Mouse (Mus musculus) kidney, postnatal 0 days (tissue): ENCODE measurements around the gene Eno3. TPM values are rescaled to one million over a fixed set of nuclear protein-coding genes. Genes with fewer than 3 reads are reported as not detected.

Source experiments
- ATAC-seq: fragments of 200-750 bp; cut with Nextera tagmentation; replicated peaks from 2 replicates; pipeline ENCODE4 v1.8.0; 2017; ENCODE audit warnings: low read depth, moderate number of reproducible peaks, moderate TSS enrichment, moderate library complexity; ENCODE audit not compliant: low FRiP score
- DNase-seq: peaks from one replicate; pipeline ENCODE4 v3.0.0-alpha.2; 2016; ENCODE audit warnings: low spot score
- H3K27ac ChIP-seq: fragments of 300-500 bp; sonication (generic); 2 replicates; pipeline ENCODE4 v1.5.1; 2014; ENCODE audit warnings: mild to moderate bottlenecking
- H3K27me3 ChIP-seq: fragments of 300-500 bp; sonication (generic); 2 replicates; pipeline ENCODE4 v1.6.1; 2014; ENCODE audit warnings: low read length, mixed read lengths; ENCODE audit not compliant: insufficient read depth
- H3K36me3 ChIP-seq: fragments of 300-500 bp; sonication (generic); 2 replicates; pipeline ENCODE4 v1.6.1; 2014; ENCODE audit warnings: low read length, mixed read lengths; ENCODE audit not compliant: insufficient read depth
- H3K4me1 ChIP-seq: fragments of 300-500 bp; sonication (generic); replicated peaks from 2 replicates; pipeline ENCODE4 v1.6.1; 2014; ENCODE audit warnings: antibody characterized with exemption, low read length, mixed read lengths; ENCODE audit not compliant: insufficient read depth
- H3K4me2 ChIP-seq: fragments of 300-500 bp; sonication (generic); 2 replicates; pipeline ENCODE4 v1.6.1; 2014; ENCODE audit warnings: mild to moderate bottlenecking, low read length, moderate library complexity, mixed read lengths
- H3K4me3 ChIP-seq: fragments of 300-500 bp; sonication (generic); replicated peaks from 2 replicates; pipeline ENCODE4 v1.5.1; 2014; ENCODE audit warnings: low read depth, low read length
- H3K9ac ChIP-seq: fragments of 300-500 bp; sonication (generic); 2 replicates; pipeline ENCODE4 v1.6.1; 2014; ENCODE audit warnings: low read depth, low read length
- H3K9me3 ChIP-seq: fragments of 300-500 bp; sonication (generic); replicated peaks from 2 replicates; pipeline ENCODE4 v1.6.1; 2016; ENCODE audit warnings: low read length, inconsistent platforms, mixed read lengths
- CTCF ChIP-seq: IDR thresholded peaks from 2 replicates; pipeline ENCODE4 v1.5.1; 2016; ENCODE audit warnings: antibody characterized with exemption, low read depth, mild to moderate bottlenecking, moderate library complexity
- WGBS: fragments of 180-500 bp; shearing (Covaris S2); extraction: QIAGEN DNeasy Blood & Tissue Kit; methylation state at CpG from one replicate; pipeline ENCODE4 v1.1.7; 2014; 5-methylcytosine and 5-hydroxymethylcytosine counted together
- polyA plus RNA-seq: library from polyadenylated mRNA; unstranded; fragments of >200 nt; fragmentation: Nextera tagmentation; extraction: Ambion mirVana; gene quantifications from 2 replicates; pipeline ENCODE4 v1.2.1, GENCODE M21; 2015

The Eno3 gene
- polyA plus RNA-seq, 1 experiment from 2014 or later, result 10.0 TPM

DNA sequence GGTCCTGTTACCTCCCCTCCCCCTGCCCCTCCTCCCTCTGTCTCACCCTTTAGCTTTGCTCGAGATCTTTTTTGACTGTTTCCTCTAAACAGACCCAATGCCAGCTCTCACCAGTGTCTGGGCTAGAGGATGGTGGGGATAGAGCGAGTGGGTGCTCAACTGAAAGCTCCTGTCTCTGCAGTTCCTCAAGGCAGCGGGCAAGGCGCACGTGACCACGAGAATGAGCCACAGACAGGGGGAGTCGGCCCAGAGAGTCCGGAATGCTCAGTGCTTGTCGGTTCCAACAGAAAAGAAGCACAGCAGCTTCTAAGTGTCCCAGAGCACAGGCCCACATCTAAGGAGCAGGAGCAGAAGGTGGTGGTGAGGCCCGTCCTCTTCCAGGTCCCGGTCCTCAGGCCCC lies 17.5 kb downstream of the Eno3 start:
- H3K4me3 ChIP-seq, result no peak overlapping the region
- H3K27ac ChIP-seq, result no peak overlapping the region
- no peaks in the 10 kb centered on the region for H3K4me1 ChIP-seq
- DNase-seq (no peak), ATAC-seq (no peak)
- H3K27me3 ChIP-seq, result no peaks in the 10 kb centered on the region
- peaks cover 29% of the 10 kb centered on the region for H3K36me3 ChIP-seq
- no peak overlapping the region for H3K4me2 ChIP-seq
- no peaks in the 10 kb centered on the region for H3K9me3 ChIP-seq
- no peak for TF ChIP-seq CTCF
- WGBS, result 71% methylated on average over 11 of the region's 11 CpGs
- no peak overlapping the region for H3K9ac ChIP-seq

- H3K36me3 ChIP-seq, result peaks cover 36% of the 10 kb centered on the region
- TF ChIP-seq CTCF, result no peak
- DNase-seq, result no peak
- 81% methylated on average over 9 of the region's 9 CpGs for WGBS
- H3K27ac ChIP-seq, result no peak overlapping the region
- no peaks in the 10 kb centered on the region for H3K4me1 ChIP-seq
- H3K4me2 ChIP-seq, result no peak overlapping the region
- H3K4me3 ChIP-seq, result no peak overlapping the region
- H3K27me3 ChIP-seq, result no peaks in the 10 kb centered on the region
- H3K9ac ChIP-seq, result no peak overlapping the region
- no peaks in the 10 kb centered on the region for H3K9me3 ChIP-seq
- no peak for ATAC-seq
These were observed 21.1 kb downstream of the Eno3 start for GRCm38 (mm10) chr11:70678092-70678491.

DNA sequence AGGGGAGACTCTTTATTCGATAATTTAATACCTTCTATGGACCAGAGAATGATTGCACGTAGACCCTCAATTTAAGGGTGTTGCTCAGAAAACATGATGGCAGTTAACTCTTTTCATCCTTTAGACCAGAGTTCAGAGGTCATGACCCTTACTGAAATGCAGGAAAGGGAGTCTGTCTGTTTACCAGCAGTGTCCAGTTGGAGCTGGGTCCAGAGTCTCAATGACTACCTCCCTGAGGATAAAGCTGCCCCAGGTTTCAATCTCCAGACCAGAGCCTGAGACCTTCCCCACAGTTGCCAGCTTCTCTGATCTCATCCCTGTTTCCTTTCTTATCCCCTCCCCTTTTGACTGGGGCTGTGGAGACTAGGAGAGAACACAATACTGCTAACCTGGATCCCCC lies 21.6 kb downstream of the Eno3 start:
- no peak for ATAC-seq
- no peak for TF ChIP-seq CTCF
- H3K4me3 ChIP-seq, result no peak overlapping the region
- no peak for DNase-seq
- H3K27me3 ChIP-seq, result no peaks in the 10 kb centered on the region
- H3K9me3 ChIP-seq, result no peaks in the 10 kb centered on the region
- no peak overlapping the region for H3K4me2 ChIP-seq
- no peak overlapping the region for H3K9ac ChIP-seq
- 62% methylated on average over 2 of the region's 2 CpGs for WGBS
- H3K36me3 ChIP-seq, result peaks cover 41% of the 10 kb centered on the region
- H3K27ac ChIP-seq, result no peak overlapping the region
- H3K4me1 ChIP-seq, result no peaks in the 10 kb centered on the region

DNA sequence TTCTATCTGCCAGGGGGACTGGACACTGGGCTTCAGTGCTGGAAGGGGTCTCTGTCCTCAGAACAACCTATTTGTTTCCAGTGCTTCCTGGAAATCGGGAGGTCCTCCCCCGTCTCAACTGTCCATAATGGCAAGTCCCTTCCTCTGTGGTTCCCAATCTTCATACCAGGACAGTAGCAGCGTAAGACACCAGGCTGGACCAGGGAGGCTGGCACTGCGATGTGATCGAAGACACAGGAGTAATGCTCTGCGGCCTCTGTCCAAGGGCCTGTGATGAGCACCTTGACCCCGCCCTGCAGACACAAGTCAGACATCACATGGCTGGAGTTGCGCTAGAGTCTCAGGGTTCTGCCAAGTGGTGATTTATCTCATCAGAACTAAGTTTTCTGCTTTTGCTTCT lies 22.4 kb downstream of the Eno3 start:
- Histone ChIP-seq H3K4me1 (no peaks in the 10 kb centered on the region), H3K27me3 (no peaks in the 10 kb centered on the region), H3K36me3 (peaks cover 40% of the 10 kb centered on the region), H3K9me3 (no peaks in the 10 kb centered on the region), H3K4me2 (no peak overlapping the region), H3K4me3 (no peak overlapping the region), H3K27ac (no peak overlapping the region), H3K9ac (no peak overlapping the region)
- DNase-seq, result no peak
- no peak for TF ChIP-seq CTCF
- ATAC-seq, result no peak
- 97% methylated on average over 8 of the region's 8 CpGs for WGBS

DNA sequence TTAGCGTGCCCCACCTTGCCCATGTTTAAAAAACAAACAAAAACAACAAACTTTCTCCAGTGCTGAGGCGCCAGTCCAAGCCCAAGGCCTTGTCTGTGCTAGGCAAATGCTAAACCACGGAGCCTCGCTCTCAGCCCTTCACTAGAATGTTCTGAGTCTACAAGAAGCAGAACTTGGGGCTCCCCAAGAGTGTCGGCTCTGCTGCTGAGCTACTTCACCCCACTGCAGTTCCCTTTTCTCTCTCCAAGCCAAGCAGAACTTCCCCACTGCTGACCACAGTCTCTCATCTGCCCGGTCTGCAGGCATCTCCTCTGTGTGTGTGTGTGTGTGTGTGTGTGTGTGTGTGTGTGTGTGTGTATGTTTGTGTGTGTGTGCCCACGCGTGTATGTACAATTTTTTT lies 22.9 kb downstream of the Eno3 start:
- H3K4me3 ChIP-seq, result no peak overlapping the region
- H3K9ac ChIP-seq, result no peak overlapping the region
- ATAC-seq, result no peak
- H3K27me3 ChIP-seq, result no peaks in the 10 kb centered on the region
- WGBS, result 91% methylated on average over 8 of the region's 8 CpGs
- H3K4me1 ChIP-seq, result no peaks in the 10 kb centered on the region
- H3K4me2 ChIP-seq, result no peak overlapping the region
- H3K36me3 ChIP-seq, result peaks cover 40% of the 10 kb centered on the region
- no peak for TF ChIP-seq CTCF
- H3K9me3 ChIP-seq, result no peaks in the 10 kb centered on the region
- no peak for DNase-seq
- no peak overlapping the region for H3K27ac ChIP-seq

- WGBS, result 61% methylated on average over 12 of the region's 12 CpGs
- no peak for TF ChIP-seq CTCF
- Histone ChIP-seq H3K36me3 (peaks cover 38% of the 10 kb centered on the region), H3K27me3 (no peaks in the 10 kb centered on the region), H3K9ac (no peak overlapping the region), H3K4me1 (0 out of 2 replicates have a peak, but pooled peaks cover under 1% of the 10 kb centered on the region), H3K9me3 (no peaks in the 10 kb centered on the region), H3K4me3 (no peak overlapping the region), H3K4me2 (no peak overlapping the region), H3K27ac (no peak overlapping the region)
- no peak for DNase-seq
- ATAC-seq, result no peak
These were observed 24.2 kb downstream of the Eno3 start for GRCm38 (mm10) chr11:70681170-70681569.

DNA sequence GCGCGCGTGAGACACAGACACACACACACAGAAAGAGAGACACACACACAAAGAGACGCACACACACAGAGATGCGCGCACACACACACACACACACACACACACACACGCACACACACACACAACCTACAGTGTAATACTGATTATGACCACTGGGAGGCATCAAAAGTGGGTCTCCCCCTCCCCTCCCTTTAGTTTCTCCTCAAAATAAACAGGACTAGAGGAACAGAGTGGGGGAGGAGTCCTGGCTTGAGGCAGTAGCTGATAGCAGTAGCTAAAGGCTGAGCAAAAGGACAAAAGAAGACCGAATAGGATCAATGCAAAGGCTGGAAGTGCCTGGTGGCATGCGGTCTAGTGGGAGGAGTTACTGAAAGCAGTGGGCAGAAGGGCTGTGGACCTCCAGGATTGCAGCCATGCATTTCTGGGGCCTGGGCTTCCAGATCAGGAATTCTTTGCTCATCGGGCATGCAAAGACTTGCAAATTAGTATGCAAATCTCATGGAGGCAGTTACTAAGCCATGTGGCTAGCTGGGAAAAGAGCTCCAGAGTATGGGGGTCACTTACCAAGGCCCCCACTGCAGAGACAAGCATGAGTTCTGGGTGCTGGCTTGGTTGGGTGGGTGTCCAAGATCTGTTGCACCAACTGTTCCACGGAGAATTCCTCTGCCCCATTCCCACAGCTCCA lies 25.0 kb downstream of the Eno3 start:
- peak; percentile 81 for TF ChIP-seq CTCF
- Histone ChIP-seq H3K27ac (no peak overlapping the region), H3K9me3 (no peaks in the 10 kb centered on the region), H3K27me3 (no peaks in the 10 kb centered on the region), H3K4me3 (no peak overlapping the region), H3K4me2 (no peak overlapping the region), H3K4me1 (0 out of 2 replicates have a peak, but pooled peaks cover 5% of the 10 kb centered on the region), H3K36me3 (peaks cover 36% of the 10 kb centered on the region), H3K9ac (no peak overlapping the region)
- DNase-seq (peak; percentile 91), ATAC-seq (peak; percentile 37)
- 38% methylated on average over 11 of the region's 11 CpGs for WGBS
